Mouse (Mus musculus): ENCODE results near the gene Rpl13. TPM values are rescaled to one million over a fixed set of nuclear protein-coding genes. Genes with fewer than 3 reads are reported as not detected.

Rpl13 gene
- polyA plus RNA-seq, 1 experiment from 2014 or later, result 1,419 TPM

- no peak overlapping the region for H3K4me3 ChIP-seq
- H3K9me3 ChIP-seq, result no peaks in the 10 kb centered on the region
- no peak overlapping the region for H3K27ac ChIP-seq (replicated peaks)
- no peak for DNase-seq (ENCODE audit: low spot score)
- WGBS, result 68% methylated on average over 2 of the region's 2 CpGs
- peaks cover 43% of the 10 kb centered on the region for H3K4me1 ChIP-seq
- peaks cover 45% of the 10 kb centered on the region for H3K27me3 ChIP-seq (replicated peaks; ENCODE audit: low read depth, poor library complexity, severe bottlenecking)
- no peaks in the 10 kb centered on the region for H3K36me3 ChIP-seq (replicated peaks)
These were observed 11.8 kb downstream of the Rpl13 start for GRCm38 (mm10) chr8:123113908-123114469.

- Histone ChIP-seq H3K4me1 (peaks cover 43% of the 10 kb centered on the region), H3K9me3 (no peaks in the 10 kb centered on the region), H3K27ac (replicated peaks) (no peak overlapping the region), H3K36me3 (replicated peaks) (no peaks in the 10 kb centered on the region), H3K27me3 (replicated peaks; ENCODE audit: low read depth, poor library complexity, severe bottlenecking) (peaks cover 51% of the 10 kb centered on the region), H3K4me3 (no peak overlapping the region)
- no peak for DNase-seq (ENCODE audit: low spot score)
- WGBS, result 65% methylated on average over 3 of the region's 3 CpGs
These were observed 12.5 kb downstream of the Rpl13 start for GRCm38 (mm10) chr8:123114644-123115043.

DNA sequence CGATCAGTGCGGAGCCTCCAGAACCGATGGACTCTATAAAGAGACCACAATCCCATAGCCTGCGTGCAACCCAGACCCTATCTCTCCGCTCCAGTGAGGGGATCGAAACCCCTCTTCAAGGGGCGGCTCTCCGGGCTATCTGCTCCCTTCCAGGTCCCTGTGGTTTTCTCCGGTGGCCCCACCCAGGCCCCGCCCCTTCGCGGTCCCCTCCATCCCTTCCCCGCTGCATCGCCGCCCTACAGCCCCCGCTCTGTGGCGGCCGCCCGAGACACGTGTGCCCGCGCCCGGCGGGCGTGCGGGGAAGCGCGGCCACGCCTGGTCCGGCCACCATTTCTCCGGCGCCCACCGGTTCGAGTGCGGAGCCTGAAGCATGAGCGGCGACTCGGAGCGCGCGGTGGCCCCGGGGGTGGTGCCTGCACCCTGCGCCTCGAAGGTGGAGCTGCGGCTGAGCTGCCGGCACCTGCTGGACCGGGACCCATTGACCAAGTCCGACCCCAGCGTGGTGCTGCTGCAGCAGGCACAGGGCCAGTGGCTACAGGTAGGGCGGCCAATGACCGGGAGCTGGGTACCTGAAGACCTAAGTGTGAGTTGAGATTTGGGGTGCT, 15.1 kb downstream of the Rpl13 start, which contains the start of gene Cpne7:
TSS of gene Cpne7 (plus strand) at position 248 of the 605 bp plus-strand sequence.
- peak; percentile 47 for DNase-seq (ENCODE audit: low spot score)
- under 1% methylated on average over 51 of the region's 51 CpGs for WGBS
- Histone ChIP-seq H3K4me3 (peak within 1 kb of the TSS; percentile 70), H3K9me3 (no peaks in the 10 kb centered on the region), H3K27ac (replicated peaks) (no peak within 1 kb of the TSS; the same call in 1 of the 2 replicates), H3K27me3 (replicated peaks; ENCODE audit: low read depth, poor library complexity, severe bottlenecking) (peaks cover 74% of the 10 kb centered on the region), H3K4me1 (peaks cover 35% of the 10 kb centered on the region), H3K36me3 (replicated peaks) (no peaks in the 10 kb centered on the region)

GRCm38 (mm10) chr8:123117744-123118143, 15.6 kb downstream of the Rpl13 start:
- H3K27me3 ChIP-seq (replicated peaks; ENCODE audit: low read depth, poor library complexity, severe bottlenecking), result peaks cover 79% of the 10 kb centered on the region

GRCm38 (mm10) chr8:123122059-123122458, 19.9 kb downstream of the Rpl13 start:
- H3K36me3 ChIP-seq (replicated peaks), result no peaks in the 10 kb centered on the region
- H3K9me3 ChIP-seq, result no peaks in the 10 kb centered on the region
- H3K27me3 ChIP-seq (replicated peaks; ENCODE audit: low read depth, poor library complexity, severe bottlenecking), result peaks cover 95% of the 10 kb centered on the region
- 70% methylated on average over 9 of the region's 9 CpGs for WGBS
- H3K27ac ChIP-seq (replicated peaks), result no peak overlapping the region
- H3K4me3 ChIP-seq, result no peak overlapping the region
- DNase-seq (ENCODE audit: low spot score), result no peak
- peaks cover 39% of the 10 kb centered on the region for H3K4me1 ChIP-seq

More at GRCm38 (mm10) chr8:123117744-123118143, 15.6 kb downstream of the Rpl13 start:
- Histone ChIP-seq H3K4me1 (peaks cover 37% of the 10 kb centered on the region), H3K9me3 (no peaks in the 10 kb centered on the region), H3K36me3 (replicated peaks) (no peaks in the 10 kb centered on the region), H3K4me3 (peak overlapping the region; percentile 70), H3K27ac (replicated peaks) (no peak overlapping the region)
- peak; percentile 36 for DNase-seq (ENCODE audit: low spot score)
- 3% methylated on average over 17 of the region's 17 CpGs for WGBS

- H3K27me3 ChIP-seq (replicated peaks; ENCODE audit: low read depth, poor library complexity, severe bottlenecking), result peaks cover 95% of the 10 kb centered on the region
- H3K4me3 ChIP-seq, result no peak overlapping the region
- H3K27ac ChIP-seq (replicated peaks), result no peak overlapping the region
- peaks cover 39% of the 10 kb centered on the region for H3K4me1 ChIP-seq
- H3K9me3 ChIP-seq, result no peaks in the 10 kb centered on the region
- no peak for DNase-seq (ENCODE audit: low spot score)
- H3K36me3 ChIP-seq (replicated peaks), result no peaks in the 10 kb centered on the region
- 82% methylated on average over 5 of the region's 5 CpGs for WGBS
These were observed 20.5 kb downstream of the Rpl13 start for GRCm38 (mm10) chr8:123122670-123123069.

- WGBS, result 4% methylated on average over 19 of the region's 19 CpGs
- peaks cover 41% of the 10 kb centered on the region for H3K4me1 ChIP-seq
- peaks cover 63% of the 10 kb centered on the region for H3K27me3 ChIP-seq (replicated peaks; ENCODE audit: low read depth, poor library complexity, severe bottlenecking)
- H3K27ac ChIP-seq (replicated peaks), result no peak overlapping the region
- H3K4me3 ChIP-seq, result peak overlapping the region; percentile 41
- no peaks in the 10 kb centered on the region for H3K9me3 ChIP-seq
- H3K36me3 ChIP-seq (replicated peaks), result no peaks in the 10 kb centered on the region
- peak; percentile 85 for DNase-seq (ENCODE audit: low spot score)
These were observed 24.2 kb downstream of the Rpl13 start for GRCm38 (mm10) chr8:123126193-123126816.

DNA sequence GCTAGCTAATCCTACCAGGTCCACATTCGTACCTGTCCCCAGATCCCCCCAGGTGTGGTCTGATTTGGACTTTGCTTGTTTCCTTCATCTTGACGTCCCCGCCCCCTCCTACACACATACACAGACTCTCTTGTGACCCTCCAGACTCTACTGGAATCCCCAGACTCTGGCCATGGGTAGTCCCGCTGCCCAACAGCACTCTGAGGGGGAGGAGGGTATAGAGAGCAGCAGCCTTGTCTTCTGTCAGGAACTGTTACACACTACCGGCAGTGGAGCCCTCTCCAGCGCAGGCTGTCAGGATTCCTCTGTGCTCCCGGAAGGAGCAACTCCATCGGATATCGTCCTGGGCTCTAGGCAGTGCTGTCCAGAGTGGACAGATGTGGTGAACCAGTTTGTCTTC, 28.9 kb downstream of the Rpl13 start:
- Histone ChIP-seq H3K4me3 (no peak overlapping the region), H3K27me3 (replicated peaks; ENCODE audit: low read depth, poor library complexity, severe bottlenecking) (peaks cover 20% of the 10 kb centered on the region), H3K4me1 (peaks cover 40% of the 10 kb centered on the region), H3K9me3 (peaks cover 4% of the 10 kb centered on the region; the same call in 1 of the 2 replicates), H3K27ac (replicated peaks) (0 out of 2 replicates have a peak overlapping the region, but pooled peaks have one; percentile 49), H3K36me3 (replicated peaks) (no peaks in the 10 kb centered on the region)
- no peak for DNase-seq (ENCODE audit: low spot score)
- WGBS, result 69% methylated on average over 9 of the region's 9 CpGs

GRCm38 (mm10) chr8:123132953-123133352, 30.8 kb downstream of the Rpl13 start:
- no peak for DNase-seq (ENCODE audit: low spot score)

GRCm38 (mm10) chr8:123134149-123134713, 32.1 kb downstream of the Rpl13 start:
- peak overlapping the region; percentile 51; the same call in 1 of the 2 replicates for H3K27ac ChIP-seq (replicated peaks)
- H3K36me3 ChIP-seq (replicated peaks), result no peaks in the 10 kb centered on the region
- no peaks in the 10 kb centered on the region for H3K27me3 ChIP-seq (replicated peaks; ENCODE audit: low read depth, poor library complexity, severe bottlenecking)
- H3K4me3 ChIP-seq, result no peak overlapping the region
- H3K9me3 ChIP-seq, result peaks cover 4% of the 10 kb centered on the region; the same call in 1 of the 2 replicates
- WGBS, result 88% methylated on average over 11 of the region's 11 CpGs
- peaks cover 50% of the 10 kb centered on the region for H3K4me1 ChIP-seq
- no peak for DNase-seq (ENCODE audit: low spot score)

More at GRCm38 (mm10) chr8:123132953-123133352, 30.8 kb downstream of the Rpl13 start:
- Histone ChIP-seq H3K36me3 (replicated peaks) (no peaks in the 10 kb centered on the region), H3K27me3 (replicated peaks; ENCODE audit: low read depth, poor library complexity, severe bottlenecking) (0 out of 2 replicates have a peak, but pooled peaks cover 3% of the 10 kb centered on the region), H3K9me3 (peaks cover 4% of the 10 kb centered on the region; the same call in 1 of the 2 replicates), H3K27ac (replicated peaks) (no peak overlapping the region), H3K4me3 (no peak overlapping the region), H3K4me1 (peaks cover 42% of the 10 kb centered on the region)
- WGBS, result 98% methylated on average over 2 of the region's 2 CpGs

- Histone ChIP-seq H3K27ac (replicated peaks) (peak overlapping the region; percentile 57), H3K4me3 (0 out of 2 replicates have a peak overlapping the region, but pooled peaks have one; percentile 11), H3K27me3 (replicated peaks; ENCODE audit: low read depth, poor library complexity, severe bottlenecking) (no peaks in the 10 kb centered on the region), H3K4me1 (peaks cover 50% of the 10 kb centered on the region), H3K9me3 (peaks cover 4% of the 10 kb centered on the region; the same call in 1 of the 2 replicates), H3K36me3 (replicated peaks) (no peaks in the 10 kb centered on the region)
- WGBS, result 38% methylated on average over 7 of the region's 7 CpGs
- DNase-seq (ENCODE audit: low spot score), result no peak
These were observed 33.3 kb downstream of the Rpl13 start for GRCm38 (mm10) chr8:123135406-123135805.

- Histone ChIP-seq H3K36me3 (replicated peaks) (no peaks in the 10 kb centered on the region), H3K27me3 (replicated peaks; ENCODE audit: low read depth, poor library complexity, severe bottlenecking) (no peaks in the 10 kb centered on the region), H3K4me1 (peaks cover 48% of the 10 kb centered on the region), H3K27ac (replicated peaks) (peak overlapping the region; percentile 57), H3K4me3 (no peak overlapping the region), H3K9me3 (peaks cover 4% of the 10 kb centered on the region; the same call in 1 of the 2 replicates)
- peak; percentile 40 for DNase-seq (ENCODE audit: low spot score)
- 51% methylated on average over 9 of the region's 9 CpGs for WGBS
These were observed 33.7 kb downstream of the Rpl13 start for GRCm38 (mm10) chr8:123135806-123136205.
